Mouse (Mus musculus) megakaryocyte-erythroid progenitor cell, adult 5-6 weeks (primary cell): ENCODE results near the gene Faim2. TPM values are rescaled to one million over a fixed set of nuclear protein-coding genes. Genes with fewer than 3 reads are reported as not detected.

Source experiments
- ATAC-seq: replicated peaks from 2 replicates; pipeline ENCODE4 v1.8.0; 2016; ENCODE audit warnings: mild to moderate bottlenecking, inconsistent platforms; ENCODE audit not compliant: severe bottlenecking, poor library complexity, low FRiP score, low TSS enrichment
- total RNA-seq, 2 experiments: library from RNA; stranded (forward) in 1 of 2; stranded (reverse) in 1 of 2; fragments of 200-1000, 215-1000 nt in 1 of 2; fragments of >200 nt in 1 of 2; fragmentation: Nextera tagmentation in 1 of 2; gene quantifications; 2 replicates each; pipeline ENCODE4 v1.2.3; 2014 to 2017

The Faim2 gene
- total RNA-seq, 2 experiments from 2014 or later, result not detected

DNA sequence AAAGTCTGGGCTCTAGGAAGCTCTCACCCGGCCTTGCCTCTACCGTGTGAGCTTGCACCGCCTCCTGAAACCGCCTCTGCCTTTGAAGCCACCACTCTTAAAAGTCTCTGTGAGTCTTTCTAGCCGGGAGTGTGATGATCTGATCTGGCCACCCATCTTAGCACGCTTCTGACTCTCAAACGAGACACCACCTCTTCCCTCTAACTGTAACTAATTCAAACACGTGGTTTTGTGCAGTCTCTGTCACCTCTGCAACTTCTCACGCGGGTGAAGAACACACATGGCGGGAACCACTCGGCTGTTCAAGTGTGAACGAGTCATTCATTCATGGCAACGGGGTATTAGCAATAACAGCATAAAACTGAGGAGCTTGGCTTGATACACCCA is 56.3 kb downstream of the Faim2 start:
- ATAC-seq, result no peak

- no peak for ATAC-seq
Measured at GRCm38 (mm10) chr15:99470971-99471676, 56.8 kb downstream of the Faim2 start.

GRCm38 (mm10) chr15:99470224-99470761 is 57.7 kb downstream of the Faim2 start:
- ATAC-seq, result no peak

- no peak for ATAC-seq
Measured at GRCm38 (mm10) chr15:99469736-99470135, 58.2 kb downstream of the Faim2 start.

DNA sequence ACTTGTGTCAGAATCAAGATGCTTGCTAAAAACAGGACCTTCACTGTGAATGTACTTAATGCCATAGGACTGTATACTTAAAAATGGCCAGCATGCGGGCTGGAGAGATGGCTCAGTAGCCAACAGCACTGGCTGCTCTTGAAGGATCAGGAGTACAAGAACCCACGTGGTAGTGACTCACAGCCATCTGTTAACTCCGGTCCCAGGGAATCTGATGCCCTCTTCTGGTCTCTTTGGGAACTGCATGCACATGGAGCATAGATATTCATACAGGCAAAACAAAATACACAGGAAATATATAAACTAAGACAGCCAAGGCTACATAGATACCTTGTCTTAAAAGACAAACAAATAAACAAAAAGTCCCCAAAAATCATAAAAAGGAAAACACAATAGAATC is 58.9 kb downstream of the Faim2 start:
- peak; percentile 46 for ATAC-seq

- ATAC-seq, result no peak
Measured at GRCm38 (mm10) chr15:99463194-99463593, 64.8 kb downstream of the Faim2 start.

DNA sequence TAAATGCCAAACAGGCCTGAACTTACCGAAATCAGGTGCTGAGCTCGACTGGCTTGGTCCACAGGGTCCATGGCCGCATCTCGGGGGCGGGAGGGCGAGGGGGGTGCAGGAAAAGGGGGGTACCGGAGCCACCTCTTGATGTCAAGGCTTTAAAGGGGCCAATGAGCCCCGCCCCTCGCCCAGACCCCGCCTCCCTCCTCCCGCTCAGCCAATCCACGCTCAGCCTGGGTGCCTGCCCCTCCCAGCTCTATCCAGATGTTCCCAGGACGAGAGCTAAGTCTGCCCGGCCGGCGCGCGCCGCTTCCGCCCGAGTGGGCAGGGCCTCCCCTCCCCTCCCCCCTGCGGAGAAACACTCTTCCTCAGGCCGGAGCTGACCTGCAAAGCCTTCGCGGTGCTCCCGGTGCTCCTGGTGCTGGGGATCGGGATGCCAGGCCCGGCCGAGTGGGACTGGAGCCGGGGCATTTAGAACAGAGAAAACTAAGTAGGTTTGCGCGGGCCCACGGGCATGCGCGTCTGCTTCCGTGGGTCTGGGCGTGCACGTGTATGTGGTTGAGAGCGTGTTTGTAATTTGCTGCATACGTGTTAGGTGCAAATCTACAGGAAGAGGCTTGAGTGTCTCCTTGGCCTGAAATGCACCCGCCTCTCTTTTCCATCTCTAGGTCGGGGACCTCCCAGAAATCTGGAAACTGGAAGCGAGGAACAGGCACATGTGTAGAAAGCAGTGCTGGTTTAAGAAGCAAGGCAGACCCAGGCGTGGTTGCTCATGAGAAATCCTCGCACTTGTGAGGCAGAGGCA is 70.2 kb downstream of the Faim2 start, which contains the start of gene Nckap5l:
TSS of gene Nckap5l (minus strand) at position 143 of the 796 bp plus-strand sequence.
- ATAC-seq, result peak; percentile 99

GRCm38 (mm10) chr15:99456963-99457605 is 70.9 kb downstream of the Faim2 start:
- ATAC-seq, result 0 out of 2 replicates have a peak, but pooled peaks have one; percentile 32

DNA sequence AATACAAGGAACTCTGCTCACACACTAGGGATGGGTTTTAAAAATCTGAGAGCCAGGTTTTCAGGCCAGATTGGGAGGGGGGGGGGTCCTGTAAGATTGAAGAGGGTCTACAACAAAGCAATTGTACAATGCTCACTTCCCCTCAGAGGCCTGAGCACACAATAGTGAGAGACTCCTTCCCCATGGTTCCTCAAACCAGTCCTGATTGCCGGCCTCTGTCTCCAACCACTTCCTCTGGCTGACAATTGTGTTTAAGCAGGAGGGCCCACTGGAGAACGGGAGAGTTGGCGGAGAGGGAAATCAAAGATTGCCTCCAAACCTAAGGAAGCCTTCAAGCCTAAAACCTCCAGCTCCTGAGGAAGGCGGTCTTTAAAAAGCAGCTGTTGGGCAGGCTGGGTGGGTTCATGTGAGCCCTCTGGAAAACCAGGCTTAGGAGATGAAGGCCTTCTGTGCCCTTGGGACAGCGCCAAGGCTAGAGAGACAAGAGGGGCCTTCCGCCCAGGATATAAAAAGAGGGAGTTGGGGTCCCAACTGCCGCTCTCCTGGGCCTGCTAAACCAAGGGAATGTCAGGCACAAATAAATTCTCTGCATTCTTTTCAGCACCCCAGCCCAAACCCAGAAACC is 71.5 kb downstream of the Faim2 start:
- no peak for ATAC-seq

- no peak for ATAC-seq
Measured at GRCm38 (mm10) chr15:99455415-99455814, 72.5 kb downstream of the Faim2 start.

DNA sequence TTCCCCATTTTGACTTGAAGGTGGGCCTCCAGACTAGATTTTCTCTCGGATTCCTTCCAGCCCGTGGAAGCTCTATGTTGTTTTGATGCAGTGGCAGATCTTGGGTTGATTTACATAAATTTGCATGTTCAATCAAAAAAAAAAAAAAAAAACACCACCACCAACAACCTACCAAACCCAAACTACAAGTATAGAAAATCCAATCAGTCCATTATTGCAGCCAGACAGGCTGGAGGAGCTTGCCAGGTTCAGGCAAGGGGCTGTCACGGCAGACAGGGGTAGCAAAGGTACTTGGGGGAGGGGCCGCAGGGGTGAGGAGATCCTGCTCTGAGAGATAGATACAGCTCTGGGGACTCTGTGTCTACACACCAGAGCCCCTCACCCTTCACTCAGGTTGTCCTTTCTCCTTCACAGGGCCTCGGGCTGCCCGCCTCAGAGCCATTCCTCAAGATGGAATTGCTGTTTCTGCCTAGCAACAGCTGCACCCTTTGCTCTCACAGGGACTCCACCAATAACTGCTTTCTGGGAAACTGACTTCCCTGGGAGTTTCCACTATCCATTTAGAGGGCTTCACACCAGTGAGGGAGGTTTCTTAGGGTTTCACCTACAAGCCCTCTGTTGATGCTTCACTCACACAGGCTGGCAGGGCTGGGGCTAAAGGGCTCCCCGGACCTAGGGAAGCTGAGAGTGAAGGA is 73.2 kb downstream of the Faim2 start:
- no peak for ATAC-seq

GRCm38 (mm10) chr15:99453153-99453900 is 74.6 kb downstream of the Faim2 start:
- ATAC-seq, result no peak

- peak; percentile 77 for ATAC-seq
Measured at GRCm38 (mm10) chr15:99449751-99450280, 78.1 kb downstream of the Faim2 start.

DNA sequence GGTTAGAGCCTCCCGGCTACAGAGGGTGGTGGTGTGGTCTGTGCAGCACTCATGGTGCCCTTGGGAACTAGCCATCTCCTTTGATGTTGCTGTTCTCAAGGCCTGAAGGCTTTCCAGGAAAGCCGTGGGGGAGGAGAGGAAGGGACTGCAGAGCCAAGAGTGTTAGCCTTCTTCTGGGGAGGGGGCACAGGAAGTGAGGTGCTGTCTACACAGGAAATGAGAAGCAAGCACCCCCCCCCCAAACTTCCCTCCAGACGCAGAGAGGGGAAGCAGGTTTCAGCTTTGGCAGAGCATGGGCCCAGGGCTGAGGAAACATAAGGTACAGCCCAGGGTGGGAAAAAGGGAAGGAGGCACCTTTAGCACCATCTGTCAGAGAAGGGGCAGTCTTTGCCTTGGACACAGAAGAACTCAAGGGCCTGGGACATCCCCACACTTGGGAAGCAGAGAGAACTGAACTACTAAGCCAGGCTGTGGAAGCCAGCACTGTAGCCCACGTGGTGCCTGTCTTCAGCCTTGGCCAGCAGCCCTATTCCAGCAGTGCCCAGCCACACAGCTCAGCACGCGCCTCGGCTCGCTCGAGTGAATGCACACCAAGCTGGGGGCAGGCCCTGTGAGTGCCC is 78.7 kb downstream of the Faim2 start:
- ATAC-seq, result peak; percentile 72
